Mouse (Mus musculus): ENCODE measurements around the gene Odam.

The Odam gene

DNA sequence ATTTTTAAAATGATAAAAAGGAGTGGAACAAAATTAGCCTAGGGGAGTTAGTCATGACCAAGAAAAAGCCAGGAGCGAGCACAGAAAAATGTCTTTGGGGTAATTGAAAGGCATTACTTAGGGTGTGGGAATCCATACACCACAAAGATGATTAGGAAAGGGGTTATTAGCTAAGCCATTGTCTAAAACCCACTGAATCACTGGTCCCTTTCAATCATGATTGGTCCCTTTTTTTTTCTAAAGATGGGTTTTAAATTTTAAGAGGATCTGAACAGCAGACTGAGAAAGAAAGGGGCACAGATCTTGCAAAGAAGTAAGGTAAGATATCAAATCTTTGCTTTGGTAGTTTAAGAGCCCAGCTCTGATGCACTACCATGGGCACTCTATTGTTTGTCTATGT is at the start of gene Odam:
TSS of gene Odam (plus strand) at position 301 of the 400 bp plus-strand sequence.
- no peak for DNase-seq

- no peak for DNase-seq
Observed at GRCm38 (mm10) chr5:87855136-87855716, 29.6 kb upstream of the Odam start.

DNA sequence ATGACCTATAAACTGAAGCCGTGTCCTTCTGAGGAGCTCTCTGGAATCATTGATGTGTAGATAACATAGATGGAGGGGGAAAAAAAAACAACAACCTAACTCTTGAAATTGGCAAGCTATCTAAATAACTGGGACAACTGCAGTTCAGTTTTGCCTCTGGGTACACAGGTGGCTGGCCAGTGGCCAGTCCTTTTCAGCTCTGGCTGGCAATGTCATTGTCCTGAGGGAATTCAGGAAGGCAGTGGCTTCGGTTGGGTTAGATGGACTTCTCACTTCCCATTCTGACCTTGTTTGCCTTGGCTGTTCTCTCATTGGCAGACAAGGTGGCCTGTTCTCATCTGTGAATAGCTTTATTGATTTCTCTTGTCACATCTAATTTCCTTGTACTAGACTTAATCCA is 14.7 kb upstream of the Odam start:
- DNase-seq: peak in 1 of 2 experiments; percentile 13

GRCm38 (mm10) chr5:87871423-87871822 is 13.4 kb upstream of the Odam start:
- peak in 1 of 2 experiments; percentile 36 for DNase-seq

- DNase-seq: no peak
Observed at GRCm38 (mm10) chr5:87925372-87925771, 40.5 kb downstream of the Odam start, which contains the start of gene Csn3. Gene Csn3, plus strand, starts transcription at chr5:87925579.

GRCm38 (mm10) chr5:87931603-87932002 is 46.8 kb downstream of the Odam start:
- no peak for DNase-seq

GRCm38 (mm10) chr5:87940752-87941151 is 55.9 kb downstream of the Odam start:
- no peak for DNase-seq

- DNase-seq: no peak
Observed at GRCm38 (mm10) chr5:87942515-87942914, 57.7 kb downstream of the Odam start.

All from kidney, postnatal 36 days (tissue).